Comparison of ENCODE assay signal across 12 mouse cellular contexts in genomic region chr7:143805199-143805624, GRCm38 (mm10). TPM values are rescaled to one million over a fixed set of nuclear protein-coding genes. Genes with fewer than 3 reads are reported as not detected.
DNase-seq lines count a peak whose midpoint lies in the region; ATAC-seq and TF ChIP-seq lines count a peak whose summit lies in the region.
"Had no signal": no experiment of that assay in that cellular context is flagged by ENCODE, and none has a peak within 500 bp of the region (broad histone marks: within the 10 kb centered on the region; RNA-seq: fewer than 3 reads in every experiment).

No protein-coding gene starts in this region.

- no peak overlapping the region for H3K9ac ChIP-seq in lung, embryonic 14.5 days
- no peak overlapping the region for H3K9ac ChIP-seq in stomach, embryonic 14.5 days (replicated peaks; ENCODE audit: low read depth, low read length)
- no peak overlapping the region for H3K9ac ChIP-seq in neural tube, embryonic 15.5 days (replicated peaks)
- H3K9ac ChIP-seq: embryonic facial prominence, embryonic 13.5 days; heart, embryonic 15.5 days had no signal

- H3K9me3 ChIP-seq in lung, embryonic 14.5 days (ENCODE audit: low read depth, low read length): no peaks in the 10 kb centered on the region
- H3K9me3 ChIP-seq in stomach, embryonic 14.5 days (ENCODE audit: control insufficient read depth, low read depth, low read length): no peaks in the 10 kb centered on the region
- no peaks in the 10 kb centered on the region for H3K9me3 ChIP-seq in neural tube, embryonic 15.5 days (replicated peaks)
- H3K9me3 ChIP-seq: embryonic facial prominence, embryonic 13.5 days; heart, embryonic 15.5 days; limb, embryonic 10.5 days had no signal

- peaks cover 60% of the 10 kb centered on the region; the same call in 1 of the 2 replicates for H3K36me3 ChIP-seq in lung, embryonic 14.5 days (ENCODE audit: insufficient read depth)
- peaks cover 10% of the 10 kb centered on the region for H3K36me3 ChIP-seq in stomach, embryonic 14.5 days (ENCODE audit: control insufficient read depth, insufficient read depth, low read length)
- H3K36me3 ChIP-seq in thymus, adult 2 months (ENCODE audit: control insufficient read depth, insufficient read depth, low read length): no peaks in the 10 kb centered on the region; the same call in 1 of the 2 replicates
- H3K36me3 ChIP-seq in neural tube, embryonic 15.5 days: peaks cover 60% of the 10 kb centered on the region

- H3K4me3 ChIP-seq in gastrocnemius, adult 2 months: no peak overlapping the region
- H3K4me3 ChIP-seq in lung, embryonic 14.5 days (ENCODE audit: low read depth, low read length): no peak overlapping the region
- H3K4me3 ChIP-seq in lung, adult 2 months (replicated peaks; ENCODE audit: extremely low read depth, low read depth, low read length): no peak overlapping the region
- H3K4me3 ChIP-seq in layer of hippocampus, adult 2 months: no peak overlapping the region
- no peak overlapping the region for H3K4me3 ChIP-seq in stomach, embryonic 14.5 days (ENCODE audit: low read depth, low read length)
- H3K4me3 ChIP-seq in thymus, adult 2 months (ENCODE audit: control insufficient read depth, insufficient read depth, low read length): no peak overlapping the region
- H3K4me3 ChIP-seq in neural tube, embryonic 15.5 days (replicated peaks): no peak overlapping the region
- H3K4me3 ChIP-seq: embryonic facial prominence, embryonic 13.5 days; heart, embryonic 15.5 days; limb, embryonic 10.5 days had no signal

- TF ChIP-seq POLR2A in lung, adult 2 months (IDR thresholded peaks at IDR 0.05; ENCODE audit: borderline replicate concordance, extremely low read depth, low read depth, low read length): no peak
- TF ChIP-seq POLR2A in thymus, adult 2 months (IDR thresholded peaks at IDR 0.05; ENCODE audit: control insufficient read depth, extremely low read depth, insufficient read depth, low read length, poor library complexity): no peak

- peak; percentile 26; the same call in 1 of the 2 replicates for ATAC-seq in lung, embryonic 14.5 days (ENCODE audit: insufficient read depth)
- peak; percentile 12; the same call in 1 of the 2 replicates for ATAC-seq in stomach, embryonic 14.5 days (ENCODE audit: insufficient number of reproducible peaks, insufficient read depth, low FRiP score, low read depth)
- ATAC-seq in neural tube, embryonic 15.5 days (ENCODE audit: low FRiP score): no peak
- ATAC-seq: CD4-positive, CD25-positive, alpha-beta regulatory T cell, adult 4 months had no signal

- intact Hi-C loops in gastrocnemius, adult 2 months (cut with DNase I): no loop called here
- intact Hi-C loops in gastrocnemius, postnatal 36 days (cut with DNase I): no loop called here

- no peaks in the 10 kb centered on the region for H3K4me1 ChIP-seq in lung, embryonic 14.5 days (ENCODE audit: insufficient read depth)
- H3K4me1 ChIP-seq in lung, adult 2 months (ENCODE audit: control insufficient read depth, insufficient read depth, low read length): no peaks in the 10 kb centered on the region; the same call in 1 of the 2 replicates
- peaks cover 5% of the 10 kb centered on the region; the same call in 1 of the 2 replicates for H3K4me1 ChIP-seq in stomach, embryonic 14.5 days (ENCODE audit: control insufficient read depth, insufficient read depth, low read length)
- H3K4me1 ChIP-seq in thymus, adult 2 months (replicated peaks; ENCODE audit: control insufficient read depth, insufficient read depth, low read length): no peaks in the 10 kb centered on the region
- H3K4me1 ChIP-seq in neural tube, embryonic 15.5 days: no peaks in the 10 kb centered on the region
- H3K4me1 ChIP-seq: embryonic facial prominence, embryonic 13.5 days; heart, embryonic 15.5 days; limb, embryonic 10.5 days had no signal

- H3K4me2 ChIP-seq in lung, embryonic 14.5 days: no peak overlapping the region
- no peak overlapping the region for H3K4me2 ChIP-seq in stomach, embryonic 14.5 days (replicated peaks; ENCODE audit: low read depth, low read length)
- no peak overlapping the region for H3K4me2 ChIP-seq in neural tube, embryonic 15.5 days
- H3K4me2 ChIP-seq: embryonic facial prominence, embryonic 13.5 days; heart, embryonic 15.5 days had no signal

- peak; percentile 8 for DNase-seq in gastrocnemius, adult 2 months
- DNase-seq in gastrocnemius, postnatal 36 days: no peak
- peak; percentile 67 for DNase-seq in lung, embryonic 14.5 days
- DNase-seq in lung, adult 2 months: no peak
- peak; percentile 53 to 55 for DNase-seq in layer of hippocampus, adult 2 months (ENCODE audit: low spot score in 2 of 2)
- no peak for DNase-seq in thymus, adult 2 months

- no peak overlapping the region for H3K27ac ChIP-seq in gastrocnemius, adult 2 months
- no peak overlapping the region for H3K27ac ChIP-seq in lung, embryonic 14.5 days (ENCODE audit: low read depth)
- H3K27ac ChIP-seq in layer of hippocampus, adult 2 months: no peak overlapping the region
- H3K27ac ChIP-seq in stomach, embryonic 14.5 days (ENCODE audit: low read length): no peak overlapping the region
- H3K27ac ChIP-seq in thymus, adult 2 months (ENCODE audit: control insufficient read depth, insufficient read depth, low read length): no peak overlapping the region
- H3K27ac ChIP-seq in neural tube, embryonic 15.5 days (replicated peaks): no peak overlapping the region
- H3K27ac ChIP-seq: embryonic facial prominence, embryonic 13.5 days; heart, embryonic 15.5 days; limb, embryonic 10.5 days had no signal

- H3K27me3 ChIP-seq in lung, embryonic 14.5 days (ENCODE audit: insufficient read depth, low read length): no peaks in the 10 kb centered on the region
- no peaks in the 10 kb centered on the region for H3K27me3 ChIP-seq in stomach, embryonic 14.5 days (ENCODE audit: control insufficient read depth, insufficient read depth, low read length)
- H3K27me3 ChIP-seq in thymus, adult 2 months (ENCODE audit: control insufficient read depth, insufficient read depth, low read length): no peaks in the 10 kb centered on the region
- no peaks in the 10 kb centered on the region for H3K27me3 ChIP-seq in neural tube, embryonic 15.5 days (replicated peaks)
- H3K27me3 ChIP-seq: embryonic facial prominence, embryonic 13.5 days; heart, embryonic 15.5 days had no signal

- TF ChIP-seq CTCF in gastrocnemius, adult 2 months (IDR thresholded peaks at IDR 0.05): no peak
- TF ChIP-seq CTCF in lung, embryonic 14.5 days (IDR thresholded peaks at IDR 0.05; ENCODE audit: low read depth): no peak
- TF ChIP-seq CTCF in lung, adult 2 months (IDR thresholded peaks at IDR 0.05; ENCODE audit: insufficient read depth, low read length): no peak
- TF ChIP-seq CTCF in layer of hippocampus, adult 2 months (conservative IDR thresholded peaks at IDR 0.05): no peak
- TF ChIP-seq CTCF in thymus, adult 2 months (IDR thresholded peaks at IDR 0.05; ENCODE audit: borderline replicate concordance, control insufficient read depth, extremely low read depth, insufficient read depth, low read length, poor library complexity): no peak

- 43% methylated on average over 5 of the region's 5 CpGs for WGBS in lung, embryonic 14.5 days
- WGBS in lung, adult 2 months: 35% methylated on average over 5 of the region's 5 CpGs
- 30% methylated on average over 5 of the region's 5 CpGs for WGBS in stomach, embryonic 14.5 days
- 90% methylated on average over 5 of the region's 5 CpGs for WGBS in thymus, adult 2 months
- WGBS in neural tube, embryonic 15.5 days: 69% methylated on average over 5 of the region's 5 CpGs

RNA-seq across cellular contexts. Expression of gene Nadsyn1, which starts 17.4 kb away (rescaled TPM):
- total RNA-seq in gastrocnemius, adult 2 months (2021): 1 to 10 TPM; 3.7 to 4.6 TPM
- total RNA-seq in gastrocnemius, postnatal 36 days (2021): 1 to 10 TPM; 3.6 to 3.9 TPM
- 6.7 and 9.5 TPM in 2 replicates for polyA plus RNA-seq in lung, embryonic 14.5 days (2014; fragmentation: Nextera tagmentation; extraction: Ambion mirVana)
- 9.9 and 10.7 TPM in 2 replicates for polyA plus RNA-seq in lung, adult 2 months (2012; rRNA removed)
- 1 to 10 TPM; 4.4 to 7.8 TPM for total RNA-seq in layer of hippocampus, adult 2 months (2021)
- polyA plus RNA-seq in stomach, embryonic 14.5 days (2014; fragmentation: Nextera tagmentation; extraction: Ambion mirVana): 8.5 and 9.8 TPM in 2 replicates
- 14.0 and 17.7 TPM in 2 replicates for polyA plus RNA-seq in thymus, adult 2 months (2012; rRNA removed)
- polyA plus RNA-seq in neural tube, embryonic 15.5 days (2015; fragmentation: Nextera tagmentation; extraction: Ambion mirVana): 5.5 and 7.7 TPM in 2 replicates

RNA-seq across cellular contexts. Expression of gene Dhcr7, which starts 17.7 kb away (rescaled TPM):
- 1 to 10 TPM; 4.2 to 7.6 TPM for total RNA-seq in gastrocnemius, adult 2 months (2021)
- total RNA-seq in gastrocnemius, postnatal 36 days (2021): 1 to 10 TPM; 4.4 to 4.6 TPM
- polyA plus RNA-seq in lung, embryonic 14.5 days (2014; fragmentation: Nextera tagmentation; extraction: Ambion mirVana): 44.2 and 45.3 TPM in 2 replicates
- 63.4 and 86.7 TPM in 2 replicates for polyA plus RNA-seq in lung, adult 2 months (2012; rRNA removed)
- total RNA-seq in layer of hippocampus, adult 2 months (2021): 10 to 100 TPM; 34.0 to 35.1 TPM
- polyA plus RNA-seq in stomach, embryonic 14.5 days (2014; fragmentation: Nextera tagmentation; extraction: Ambion mirVana): 43.8 and 53.1 TPM in 2 replicates
- polyA plus RNA-seq in thymus, adult 2 months (2012; rRNA removed): 246 and 256 TPM in 2 replicates
- polyA plus RNA-seq in neural tube, embryonic 15.5 days (2015; fragmentation: Nextera tagmentation; extraction: Ambion mirVana): 49.8 and 53.8 TPM in 2 replicates

RNA-seq across cellular contexts. Expression of gene Mrgpre, which starts 20.9 kb away (rescaled TPM):
- under 1 TPM; 0.43 to 0.84 TPM for total RNA-seq in gastrocnemius, adult 2 months (2021)
- total RNA-seq in gastrocnemius, postnatal 36 days (2021): under 1 TPM; 0.43 to 0.54 TPM
- 1.5 and 1.9 TPM in 2 replicates for polyA plus RNA-seq in lung, embryonic 14.5 days (2014; fragmentation: Nextera tagmentation; extraction: Ambion mirVana)
- 2.2 and 3.2 TPM in 2 replicates for polyA plus RNA-seq in lung, adult 2 months (2012; rRNA removed)
- 1 to 10 TPM; 5.9 to 6.5 TPM for total RNA-seq in layer of hippocampus, adult 2 months (2021)
- polyA plus RNA-seq in stomach, embryonic 14.5 days (2014; fragmentation: Nextera tagmentation; extraction: Ambion mirVana): 1.7 and 2.7 TPM in 2 replicates
- polyA plus RNA-seq in thymus, adult 2 months (2012; rRNA removed): 9.8 and 11.3 TPM in 2 replicates
- 7.9 and 9.6 TPM in 2 replicates for polyA plus RNA-seq in neural tube, embryonic 15.5 days (2015; fragmentation: Nextera tagmentation; extraction: Ambion mirVana)

RNA-seq across cellular contexts. Expression of gene Mrgprg, which starts 38.4 kb away (rescaled TPM):
- 1 to 10 TPM in 1 of 2 experiments, under 1 TPM in 1; 0.26 to 1.3 TPM for total RNA-seq in gastrocnemius, adult 2 months (2021)
- total RNA-seq in gastrocnemius, postnatal 36 days (2021): not detected
- polyA plus RNA-seq in lung, embryonic 14.5 days (2014; fragmentation: Nextera tagmentation; extraction: Ambion mirVana): not detected in 2 replicates
- polyA plus RNA-seq in lung, adult 2 months (2012; rRNA removed): not detected in 2 replicates
- total RNA-seq in layer of hippocampus, adult 2 months (2021): not detected
- 0.14 TPM in 1 of 2 replicates, not detected in the other for polyA plus RNA-seq in stomach, embryonic 14.5 days (2014; fragmentation: Nextera tagmentation; extraction: Ambion mirVana)
- polyA plus RNA-seq in thymus, adult 2 months (2012; rRNA removed): 2.0 and 2.2 TPM in 2 replicates
- polyA plus RNA-seq in neural tube, embryonic 15.5 days (2015; fragmentation: Nextera tagmentation; extraction: Ambion mirVana): not detected in 2 replicates
- polyA plus RNA-seq: CD4-positive, CD25-positive, alpha-beta regulatory T cell, adult 4 months; embryonic facial prominence, embryonic 13.5 days; heart, embryonic 15.5 days; limb, embryonic 10.5 days had no signal

RNA-seq across cellular contexts. Expression of gene Osbpl5, which starts 48.4 kb away (rescaled TPM):
- total RNA-seq in gastrocnemius, adult 2 months (2021): 10 to 100 TPM; 12.7 to 18.4 TPM
- total RNA-seq in gastrocnemius, postnatal 36 days (2021): 10 to 100 TPM; 14.6 to 15.2 TPM
- polyA plus RNA-seq in lung, embryonic 14.5 days (2014; fragmentation: Nextera tagmentation; extraction: Ambion mirVana): 34.2 and 36.8 TPM in 2 replicates
- polyA plus RNA-seq in lung, adult 2 months (2012; rRNA removed): 103 and 125 TPM in 2 replicates
- 10 to 100 TPM; 18.0 to 24.4 TPM for total RNA-seq in layer of hippocampus, adult 2 months (2021)
- polyA plus RNA-seq in stomach, embryonic 14.5 days (2014; fragmentation: Nextera tagmentation; extraction: Ambion mirVana): 46.1 and 46.6 TPM in 2 replicates
- 16.6 and 20.6 TPM in 2 replicates for polyA plus RNA-seq in thymus, adult 2 months (2012; rRNA removed)
- 37.2 and 37.5 TPM in 2 replicates for polyA plus RNA-seq in neural tube, embryonic 15.5 days (2015; fragmentation: Nextera tagmentation; extraction: Ambion mirVana)

Comparison
In these comparisons a context has a peak if more than half of its experiments do, and no peak if none do; other contexts are left out.
1. DNase-seq: peak in gastrocnemius, adult 2 months (single experiment), lung, embryonic 14.5 days (single experiment) and layer of hippocampus, adult 2 months (2 of 2); none in gastrocnemius, postnatal 36 days (0 of 2), lung, adult 2 months (single experiment) and thymus, adult 2 months (single experiment).